Mouse (Mus musculus) T-helper 2 cell (primary cell): ENCODE measurements around the gene Efcab11.

Source experiments
- in situ Hi-C: fragments of 300-600 bp; cut with MboI, MseI; formaldehyde crosslinking; loops from one replicate; pipeline ENCODE4 v1.15.1; 2025; ENCODE audit warnings: high pct_unique_total_duplicates

The Efcab11 gene

DNA sequence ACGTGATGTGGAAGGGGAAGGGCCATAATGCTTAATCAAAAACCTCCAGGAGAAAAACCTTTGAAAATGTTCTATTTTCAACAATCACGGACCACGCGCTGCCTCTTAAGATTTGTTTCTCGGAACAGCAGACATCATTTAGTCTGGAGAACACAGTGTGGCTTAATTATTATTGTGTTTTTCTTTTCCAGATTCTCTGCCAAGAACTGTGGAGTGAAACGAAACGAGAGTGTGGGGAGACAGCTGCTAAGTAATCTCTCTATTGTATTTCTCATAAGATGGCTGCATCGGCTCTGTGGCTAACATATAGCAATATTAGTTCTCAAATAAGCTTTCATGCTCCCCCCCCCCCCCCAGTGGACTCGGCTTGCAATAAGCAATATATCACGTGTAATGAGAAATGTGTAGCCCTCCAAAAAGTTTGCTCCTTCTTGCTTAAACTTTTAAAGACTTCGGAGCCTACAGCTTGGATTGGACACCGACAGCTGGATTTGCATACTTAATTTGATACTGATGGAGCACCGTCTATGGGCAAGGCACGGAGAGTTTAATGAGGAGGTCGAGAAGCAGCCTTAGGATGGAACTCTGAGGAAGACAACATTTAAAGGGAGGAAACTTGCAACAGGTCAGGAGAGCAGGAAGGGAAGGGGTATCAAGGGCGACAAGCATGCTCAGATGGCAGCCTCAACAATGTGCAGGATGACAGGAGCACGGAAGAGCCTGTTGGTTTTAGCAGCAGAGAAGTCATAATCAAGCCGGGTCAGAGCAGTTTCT lies 127.1 kb downstream of the Efcab11 start:
- in situ Hi-C loops, result no loop called here

DNA sequence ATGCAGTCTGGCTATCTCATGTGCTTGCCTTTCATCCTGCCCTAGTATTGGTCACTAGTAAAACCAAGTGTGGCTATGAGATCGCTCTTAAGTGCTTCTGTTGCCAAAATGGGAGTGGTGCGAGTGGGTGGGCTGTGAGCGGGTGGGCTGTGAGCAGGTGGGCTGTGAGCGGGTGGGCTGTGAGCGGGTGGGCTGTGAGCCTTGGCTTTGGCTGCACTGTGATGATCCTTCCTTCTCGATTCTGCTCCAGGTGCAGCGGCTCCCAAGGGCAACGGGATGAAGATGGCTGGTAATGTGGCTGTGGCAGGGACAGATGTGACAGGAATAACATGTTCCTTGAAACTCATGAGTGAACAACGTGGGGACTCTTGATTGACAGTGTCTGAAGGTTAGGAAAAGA lies 128.0 kb downstream of the Efcab11 start:
- in situ Hi-C loops, result no loop called here

DNA sequence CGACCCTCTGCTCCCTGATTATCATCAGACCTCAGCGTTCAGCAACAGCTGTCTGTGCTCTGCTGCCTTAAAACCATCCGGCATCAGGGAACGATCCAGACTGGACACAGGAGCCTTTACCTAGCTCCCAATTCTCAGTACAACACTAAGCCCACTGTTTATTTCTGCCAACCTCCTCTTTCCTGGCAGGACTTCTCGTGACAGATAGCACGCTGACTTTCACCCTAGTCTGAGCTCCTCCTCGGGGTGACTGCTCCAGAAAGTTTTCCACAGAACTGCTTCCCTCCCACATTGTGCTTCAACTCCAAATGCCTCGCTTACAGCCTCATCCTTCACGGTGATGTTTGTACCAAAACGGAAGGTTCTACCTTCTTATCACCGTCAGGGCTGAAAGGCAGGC lies 131.3 kb downstream of the Efcab11 start:
- in situ Hi-C loops, result no loop called here

- in situ Hi-C loops, result no loop called here
Observed at GRCm38 (mm10) chr12:99749391-99749790, 134.8 kb downstream of the Efcab11 start.

GRCm38 (mm10) chr12:99741631-99742030 lies 142.6 kb downstream of the Efcab11 start:
- in situ Hi-C loops, result no loop called here

- in situ Hi-C loops, result no loop called here
Observed at GRCm38 (mm10) chr12:99739211-99739610, 145.0 kb downstream of the Efcab11 start.

- in situ Hi-C loops, result no loop called here
Observed at GRCm38 (mm10) chr12:99738256-99738655, 146.0 kb downstream of the Efcab11 start.

- in situ Hi-C loops, result no loop called here
Observed at GRCm38 (mm10) chr12:99736971-99737370, 147.3 kb downstream of the Efcab11 start.

- in situ Hi-C loops, result no loop called here
Observed at GRCm38 (mm10) chr12:99735172-99735571, 149.1 kb downstream of the Efcab11 start.

DNA sequence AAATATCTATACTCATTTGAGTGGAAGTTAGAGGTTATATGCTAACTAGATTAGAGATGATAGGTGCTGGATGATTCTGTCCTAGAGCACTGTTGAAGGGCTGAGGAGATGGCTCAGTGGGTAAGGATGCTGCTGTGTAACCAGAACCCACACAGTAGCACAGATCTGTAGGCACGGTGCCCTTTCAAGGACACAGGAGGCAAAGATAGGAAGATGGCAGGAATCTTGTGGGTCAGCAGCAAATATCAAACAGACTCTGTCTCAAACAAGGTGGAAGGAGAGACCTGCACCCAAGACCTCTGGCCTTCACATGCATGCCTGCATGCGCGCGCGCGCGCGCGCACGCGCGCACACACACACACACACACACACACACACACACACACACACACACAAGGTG lies 160.0 kb downstream of the Efcab11 start:
- in situ Hi-C loops, result no loop called here

DNA sequence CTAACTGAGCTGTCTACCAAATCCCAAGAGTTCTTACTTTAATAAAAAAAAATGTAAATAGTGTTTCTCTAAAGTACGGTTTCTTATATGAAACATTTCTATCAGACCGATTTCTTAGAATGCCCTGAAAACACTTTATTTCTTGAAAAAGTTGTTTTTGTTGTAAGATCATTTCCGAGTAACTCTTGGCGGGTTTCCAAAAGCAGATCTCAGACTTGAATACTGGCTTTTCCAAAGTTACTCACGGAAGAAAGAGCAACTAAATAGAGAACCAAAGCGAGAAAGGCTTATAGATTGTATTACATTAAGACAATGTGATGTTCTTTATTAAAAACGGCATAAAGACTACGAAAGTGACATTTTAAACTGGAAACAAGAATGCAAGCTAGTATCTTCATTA lies 160.4 kb downstream of the Efcab11 start:
- in situ Hi-C loops, result no loop called here

DNA sequence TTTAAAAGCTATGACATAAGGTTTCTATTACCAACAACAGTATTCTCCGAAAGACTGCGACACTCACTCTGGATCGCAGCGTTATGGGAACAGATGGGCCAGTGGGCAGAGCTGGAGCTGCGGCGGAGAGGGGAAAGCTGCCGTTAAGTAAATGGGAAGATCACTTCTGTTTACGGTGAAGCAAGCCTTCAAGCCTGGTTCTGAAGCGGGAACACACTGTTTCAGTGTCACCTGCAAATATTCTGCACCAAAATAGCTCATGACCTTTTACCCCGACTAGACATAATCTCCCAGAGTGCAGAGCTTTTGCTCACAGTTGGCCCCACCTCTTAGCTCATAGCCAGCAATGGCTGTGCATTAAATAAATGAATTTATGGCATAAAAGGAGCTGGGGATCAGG lies 162.9 kb downstream of the Efcab11 start:
- in situ Hi-C loops, result no loop called here

- in situ Hi-C loops, result no loop called here
Observed at GRCm38 (mm10) chr12:99719777-99720176, 164.5 kb downstream of the Efcab11 start.

- in situ Hi-C loops, result no loop called here
Observed at GRCm38 (mm10) chr12:99718161-99718560, 166.1 kb downstream of the Efcab11 start.

DNA sequence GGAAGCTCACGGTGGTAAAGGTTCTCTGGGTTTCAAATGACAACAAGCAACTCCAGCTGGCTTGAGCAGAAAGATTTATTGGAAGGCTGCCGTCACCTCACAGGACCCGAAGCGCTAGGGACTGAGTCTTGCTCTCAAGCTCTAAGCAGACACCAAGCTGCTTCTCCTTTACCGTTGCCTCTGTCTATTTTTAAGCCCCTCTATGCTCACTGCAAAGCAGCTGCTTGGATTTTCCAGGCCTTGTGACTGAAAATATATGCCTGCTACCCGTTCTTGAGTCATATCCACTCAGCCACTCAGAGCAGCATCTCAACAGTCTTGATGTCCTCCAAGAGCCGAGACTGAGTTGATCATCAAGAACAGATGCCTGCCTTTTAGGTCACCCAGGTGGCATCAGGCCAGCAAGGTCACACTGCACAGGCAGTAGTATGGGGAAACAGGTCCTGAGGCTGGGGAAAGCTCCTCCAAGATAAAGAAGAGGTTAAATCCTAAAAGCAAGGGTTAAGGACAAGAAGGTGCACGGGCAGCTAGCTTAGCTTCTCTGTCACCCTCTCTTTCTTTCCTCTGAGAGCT lies 168.1 kb downstream of the Efcab11 start:
- in situ Hi-C loops, result no loop called here

DNA sequence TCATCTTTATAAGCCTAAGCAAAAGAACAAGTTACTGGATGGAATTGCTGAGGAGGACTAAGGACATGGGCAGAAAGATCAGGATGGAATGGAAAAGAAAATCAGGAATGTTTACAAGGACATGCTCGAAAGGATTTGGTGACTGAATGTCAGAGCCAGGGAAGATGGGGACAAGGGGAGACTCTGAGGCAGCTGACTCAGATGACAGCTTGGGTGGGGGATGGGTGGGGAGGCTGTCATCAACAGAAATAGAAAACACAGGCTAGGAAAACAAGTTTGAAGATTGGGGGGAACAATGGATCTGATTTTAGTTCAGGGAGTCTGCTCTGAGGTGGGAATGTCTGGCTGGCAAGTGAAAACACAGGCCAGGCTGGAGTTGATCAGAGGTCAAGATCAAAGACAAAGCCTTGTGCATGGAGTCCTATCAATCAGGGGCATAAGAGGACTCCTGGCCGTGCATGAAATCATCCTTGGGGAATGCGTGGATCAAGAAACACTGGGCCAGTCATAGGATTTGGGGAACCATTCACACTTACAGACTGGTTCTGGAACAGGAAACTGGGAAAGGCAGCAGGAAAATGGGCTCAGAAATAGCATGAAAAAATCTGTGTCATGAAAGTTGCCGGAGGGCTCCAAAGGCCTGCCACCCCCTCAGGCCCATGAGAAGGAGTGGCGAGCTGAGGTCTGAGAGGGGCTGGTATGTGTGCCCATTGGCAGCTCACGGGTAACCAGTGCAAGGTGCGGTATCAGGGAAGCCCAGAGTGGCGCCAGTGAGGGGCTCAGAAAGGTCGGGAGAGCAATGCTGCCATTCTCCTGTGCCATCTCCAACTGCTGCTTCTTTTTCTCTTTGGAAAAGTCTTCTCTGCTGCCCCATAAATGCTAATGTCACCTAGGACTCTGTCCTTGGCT lies 168.9 kb downstream of the Efcab11 start:
- in situ Hi-C loops, result no loop called here

DNA sequence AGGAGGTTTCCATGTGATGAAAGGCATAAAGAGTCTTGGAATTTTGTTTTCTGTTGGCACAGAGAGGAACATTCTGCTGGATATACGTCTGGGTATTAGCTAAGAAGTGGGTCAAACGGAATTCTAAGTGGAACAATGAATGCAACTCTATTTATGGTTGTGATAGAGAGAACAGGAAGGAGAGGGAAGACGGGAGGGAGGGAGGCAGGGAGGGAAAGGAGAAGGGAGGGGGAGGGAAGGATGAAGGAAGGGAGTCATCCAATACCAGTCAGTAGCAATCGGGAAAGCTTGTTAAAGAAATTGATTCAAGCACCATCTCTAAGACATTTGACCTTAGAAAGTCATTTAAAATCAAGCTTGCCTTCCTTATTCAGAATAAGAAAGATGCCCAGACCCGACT lies 172.0 kb downstream of the Efcab11 start:
- in situ Hi-C loops, result no loop called here

DNA sequence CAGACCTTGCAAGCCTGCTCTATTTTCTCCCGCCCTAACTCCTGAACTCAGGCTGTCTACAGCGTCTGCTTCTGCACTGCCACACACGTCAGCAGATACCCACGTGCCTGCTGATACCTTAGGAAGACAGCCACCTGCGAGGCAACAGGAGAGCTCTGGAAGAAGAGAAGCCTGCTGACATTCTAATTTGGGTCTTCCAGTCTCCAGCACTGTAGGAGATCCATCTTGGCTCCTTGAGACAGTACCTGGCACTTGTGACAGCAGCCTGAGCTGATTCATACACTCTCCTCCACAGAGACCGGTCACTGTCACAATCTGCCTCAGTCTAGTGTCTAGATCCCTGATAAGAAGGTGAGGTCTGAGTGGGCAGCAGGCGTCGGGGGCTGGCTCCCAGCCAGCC lies 182.0 kb downstream of the Efcab11 start:
- in situ Hi-C loops, result no loop called here

- in situ Hi-C loops, result no loop called here
Observed at GRCm38 (mm10) chr12:99700380-99700779, 183.9 kb downstream of the Efcab11 start.

- in situ Hi-C loops, result loop anchor here (5.0 kb wide), 1 partner anchor 107 kb away; no protein-coding TSS in a partner anchor
Observed at GRCm38 (mm10) chr12:99699379-99700023, 184.7 kb downstream of the Efcab11 start.

GRCm38 (mm10) chr12:99694066-99694465 lies 190.2 kb downstream of the Efcab11 start:
- in situ Hi-C loops, result no loop called here
